Mouse (Mus musculus) ES-E14 (cell line): ENCODE measurements around the gene Stip1. TPM values are rescaled to one million over a fixed set of nuclear protein-coding genes. Genes with fewer than 3 reads are reported as not detected.

Source experiments
- DNase-seq: peaks from one replicate; pipeline ENCODE4 v3.0.0-alpha.2; 2013; ENCODE audit warnings: low read depth, low spot score
- H3K27ac ChIP-seq: 2 replicates; pipeline ENCODE4 v1.5.1; 2012; ENCODE audit warnings: low read depth, mild to moderate bottlenecking, low read length, moderate library complexity, mixed read lengths; ENCODE audit not compliant: poor library complexity, insufficient read depth, severe bottlenecking
- H3K36me3 ChIP-seq: 2 replicates; pipeline ENCODE4 v1.6.1; 2012; ENCODE audit warnings: mild to moderate bottlenecking, low read length, moderate library complexity, mixed read lengths; ENCODE audit not compliant: control insufficient read depth, poor library complexity, insufficient read depth, severe bottlenecking
- H3K4me1 ChIP-seq, 2 experiments: fragments of 150-350 bp in 1 of 2; sonication (generic) in 1 of 2; 2 replicates each; pipeline ENCODE4 v1.6.1; 2012; ENCODE audit warnings: low read length in 2 of 2, mild to moderate bottlenecking in 1 of 2, mixed read lengths in 1 of 2; ENCODE audit not compliant: control insufficient read depth in 2 of 2, insufficient read depth in 2 of 2, poor library complexity in 1 of 2
- H3K4me3 ChIP-seq, 2 experiments: fragments of 150-350 bp in 1 of 2; sonication (generic) in 1 of 2; 2 replicates each; pipeline ENCODE4 v1.5.1; 2012; ENCODE audit warnings: low read length in 2 of 2, low read depth in 1 of 2, mild to moderate bottlenecking in 1 of 2, mixed read lengths in 1 of 2; ENCODE audit not compliant: insufficient read depth in 1 of 2, poor library complexity in 1 of 2, severe bottlenecking in 1 of 2
- H3K9ac ChIP-seq: 2 replicates; pipeline ENCODE4 v1.6.1; 2012; ENCODE audit warnings: low read depth, mild to moderate bottlenecking, low read length, mixed read lengths; ENCODE audit not compliant: poor library complexity, insufficient read depth, severe bottlenecking
- H3K9me3 ChIP-seq: fragments of 150-350 bp; sonication (generic); 2 replicates; pipeline ENCODE4 v1.6.1; 2012; ENCODE audit warnings: low read depth, mild to moderate bottlenecking, low read length; ENCODE audit not compliant: control insufficient read depth, insufficient read depth
- CHD2 ChIP-seq: IDR thresholded peaks from 2 replicates; pipeline ENCODE4 v1.6.1; 2014; ENCODE audit warnings: mild to moderate bottlenecking, low read depth, low read length, inconsistent platforms
- HCFC1 ChIP-seq: IDR thresholded peaks from 2 replicates; pipeline ENCODE4 v1.6.1; 2012; ENCODE audit warnings: low read length, inconsistent platforms, borderline replicate concordance; ENCODE audit not compliant: insufficient read depth
- MAFK ChIP-seq: IDR thresholded peaks from 2 replicates; pipeline ENCODE4 v1.6.1; 2014; ENCODE audit warnings: mild to moderate bottlenecking, low read depth, low read length, inconsistent platforms; ENCODE audit not compliant: insufficient read depth
- ZC3H11A ChIP-seq: IDR thresholded peaks from 2 replicates; pipeline ENCODE4 v1.6.1; 2012; ENCODE audit warnings: low read depth, mild to moderate bottlenecking, inconsistent platforms, low read length, borderline replicate concordance
- ZNF384 ChIP-seq: IDR thresholded peaks from 2 replicates; pipeline ENCODE4 v1.6.1; 2012; ENCODE audit warnings: low read depth, low read length, inconsistent platforms
- in situ Hi-C, 2 experiments: fragments of 600-800 bp; cut with MboI; formaldehyde crosslinking; loops; one replicate each; pipeline ENCODE4 v1.15.1; 2025; ENCODE audit warnings: low sequenced_read_pairs in 2 of 2, inconsistent platforms in 1 of 2; ENCODE audit not compliant: unreplicated experiment in 2 of 2
- total RNA-seq: library from RNA; depleted of rRNA; stranded (reverse); fragments of 300-350 nt; gene quantifications from 2 replicates; pipeline ENCODE4 v1.2.3, GENCODE M21; 2012

Gene Stip1
- total RNA-seq, 1 experiment, result 280 TPM

- H3K4me3 ChIP-seq, result no peak overlapping the region
- in situ Hi-C loops, result no loop called here
- no peak for DNase-seq
- no peaks in the 10 kb centered on the region for H3K4me1 ChIP-seq
- no peak overlapping the region for H3K27ac ChIP-seq
- TF ChIP-seq CHD2 (no peak), HCFC1 (no peak), MAFK (no peak), ZC3H11A (no peak), ZNF384 (no peak)
- H3K36me3 ChIP-seq, result no peaks in the 10 kb centered on the region
- no peak overlapping the region for H3K9ac ChIP-seq
- H3K9me3 ChIP-seq, result no peaks in the 10 kb centered on the region
These were observed 32.7 kb downstream of the Stip1 start for GRCm38 (mm10) chr19:7006892-7007593.

DNA sequence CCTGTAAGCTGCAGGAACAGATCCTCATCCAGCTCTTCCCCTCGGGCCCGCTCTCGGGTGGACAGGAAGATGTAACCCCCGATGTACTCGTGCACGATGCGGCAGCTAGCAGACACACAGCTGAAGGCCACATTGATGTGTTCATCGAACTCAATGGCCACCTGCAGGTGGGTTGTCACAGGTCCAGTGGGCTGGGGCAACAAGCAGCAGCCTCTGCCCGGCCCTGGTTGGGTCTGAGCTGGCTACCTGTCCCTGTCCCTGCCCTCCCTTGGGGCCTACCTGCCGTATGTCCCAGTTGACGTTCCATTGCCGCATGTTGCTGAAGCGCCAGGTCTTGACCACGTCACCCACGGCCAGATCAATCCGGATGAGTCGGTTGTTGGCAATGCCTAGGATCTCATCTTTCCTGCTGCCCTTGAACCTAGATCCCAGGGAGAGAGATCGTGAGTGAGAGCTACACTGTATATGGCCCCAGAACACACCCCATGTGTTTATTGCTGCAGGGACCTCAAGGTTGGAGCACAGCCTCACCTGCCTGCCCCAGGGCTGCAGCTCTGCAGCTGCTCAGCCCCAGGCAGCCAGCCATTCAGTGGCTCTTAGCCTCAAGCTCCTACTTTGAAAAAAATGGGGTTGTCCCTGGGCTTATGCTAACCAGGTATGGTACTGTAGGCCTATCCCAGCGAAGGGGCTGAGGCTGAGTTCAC, 40.3 kb downstream of the Stip1 start:
- Histone ChIP-seq H3K4me3 (no peak overlapping the region), H3K9ac (no peak overlapping the region), H3K9me3 (no peaks in the 10 kb centered on the region), H3K27ac (no peak overlapping the region), H3K4me1 (peaks cover 0 to 12% of the 10 kb centered on the region in 2 experiments; a peak in 1 of 4 replicates), H3K36me3 (peaks cover 13% of the 10 kb centered on the region)
- DNase-seq, result no peak
- in situ Hi-C loops, result no loop called here
- TF ChIP-seq MAFK (no peak), CHD2 (no peak), HCFC1 (no peak), ZC3H11A (no peak), ZNF384 (no peak)

- H3K4me3 ChIP-seq, result no peak overlapping the region
- DNase-seq, result no peak
- H3K36me3 ChIP-seq, result peaks cover 13% of the 10 kb centered on the region
- no peak for TF ChIP-seq CHD2
- TF ChIP-seq MAFK, result no peak
- no peak for TF ChIP-seq ZNF384
- no peak for TF ChIP-seq HCFC1
- no peak for TF ChIP-seq ZC3H11A
- H3K4me1 ChIP-seq, result peaks cover 0 to 18% of the 10 kb centered on the region in 2 experiments; a peak in 1 of 4 replicates
- in situ Hi-C loops, result no loop called here
- no peak overlapping the region for H3K9ac ChIP-seq
- no peaks in the 10 kb centered on the region for H3K9me3 ChIP-seq
- no peak overlapping the region for H3K27ac ChIP-seq
These were observed 42.0 kb downstream of the Stip1 start for GRCm38 (mm10) chr19:6997721-6998290.

- Histone ChIP-seq H3K4me1 (peaks cover 4 to 18% of the 10 kb centered on the region in 2 experiments; a peak in 3 of 4 replicates), H3K27ac (no peak within 1 kb of the TSS), H3K9ac (peak within 1 kb of the TSS; percentile 79), H3K4me3 (peak within 1 kb of the TSS; percentile 71 to 87), H3K36me3 (peaks cover 13% of the 10 kb centered on the region), H3K9me3 (no peaks in the 10 kb centered on the region)
- TF ChIP-seq ZC3H11A (no peak), ZNF384 (no peak), MAFK (no peak), CHD2 (no peak), HCFC1 (no peak)
- in situ Hi-C loops, result no loop called here
- peak; percentile 89 for DNase-seq
These were observed 43.8 kb downstream of the Stip1 start, which contains the start of the genes Nudt22 and Trpt1 for GRCm38 (mm10) chr19:6996006-6996405. Gene Nudt22 (minus strand): TSS chr19:6996117. Gene Trpt1 (plus strand): TSS chr19:6996131.
